ENCODE assay signal across 7 mouse cellular contexts in the genomic region with DNA sequence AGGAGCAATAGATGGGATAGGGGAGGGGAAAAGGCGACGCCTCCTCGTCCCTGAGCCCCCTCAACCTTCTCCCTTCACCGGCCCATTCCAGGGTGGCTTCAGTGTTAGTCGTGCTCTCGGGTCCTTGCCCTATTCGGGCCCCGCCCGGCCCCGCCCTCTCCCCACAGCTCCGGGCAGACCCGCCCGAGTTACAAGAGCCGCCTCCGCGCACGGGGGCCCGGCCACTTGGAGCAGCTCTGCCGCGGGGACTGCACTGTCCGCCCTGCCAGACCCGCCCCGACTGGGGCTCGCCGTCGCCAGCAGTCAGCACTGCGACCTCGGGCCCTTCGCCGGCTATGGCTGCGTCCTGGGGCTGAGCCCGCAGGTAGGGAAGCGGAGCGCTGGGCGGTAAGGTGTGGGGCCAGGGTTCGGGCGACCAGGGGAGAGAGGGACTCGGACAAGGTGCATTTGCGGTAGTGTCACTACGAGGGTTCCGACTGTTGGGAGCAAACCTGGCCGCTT. TPM values are rescaled to one million over a fixed set of nuclear protein-coding genes. Genes with fewer than 3 reads are reported as not detected.
DNase-seq lines count a peak whose midpoint lies in the region; ATAC-seq and TF ChIP-seq lines count a peak whose summit lies in the region.

Ahnak (plus strand) TSS at position 219 of the 501 bp plus-strand sequence.

- no peaks in the 10 kb centered on the region for H3K79me2 ChIP-seq in MEL (ENCODE audit: control insufficient read depth, insufficient read depth, low read length, poor library complexity)

- TF ChIP-seq RAD21 in MEL (IDR thresholded peaks at IDR 0.05; ENCODE audit: low read depth, low read length) = no peak

- DNase-seq in MEL (ENCODE audit: low read depth, low spot score) = peak; percentile 46
- DNase-seq in adrenal gland, postnatal 36 days = peak; percentile 89 to 91
- peak; percentile 96 for DNase-seq in gastrocnemius, adult 2 months
- no peak for DNase-seq in left cerebral cortex, postnatal 25 days (ENCODE audit: low spot score in 2 of 2)
- peak; percentile 70 for DNase-seq in midbrain, embryonic 10.5 days (ENCODE audit: low spot score)

- H3K9me3 ChIP-seq in MEL (replicated peaks; ENCODE audit: insufficient read depth, low read length) = no peaks in the 10 kb centered on the region
- H3K9me3 ChIP-seq in hindbrain, embryonic 15.5 days = no peaks in the 10 kb centered on the region
- H3K9me3 ChIP-seq in midbrain, embryonic 10.5 days (replicated peaks) = no peaks in the 10 kb centered on the region
- H3K9me3 ChIP-seq in stomach, embryonic 16.5 days (replicated peaks; ENCODE audit: control insufficient read depth, low read length) = no peaks in the 10 kb centered on the region

- TF ChIP-seq CTCF in MEL (IDR thresholded peaks at IDR 0.05 in 2 of 3, conservative IDR thresholded peaks at IDR 0.05 in 1 of 3; ENCODE audit: control insufficient read depth in 1 of 3, insufficient read depth in 1 of 3, low read depth in 2 of 3, low read length in 3 of 3, poor library complexity in 1 of 3, severe bottlenecking in 1 of 3) = no peak
- TF ChIP-seq CTCF in gastrocnemius, adult 2 months (IDR thresholded peaks at IDR 0.05) = no peak

- no peaks in the 10 kb centered on the region; a peak in 1 of 4 replicates for H3K27me3 ChIP-seq in MEL (ENCODE audit: control insufficient read depth in 1 of 2, insufficient read depth in 2 of 2, low read length in 2 of 2)
- H3K27me3 ChIP-seq in hindbrain, embryonic 15.5 days = peaks cover 36% of the 10 kb centered on the region
- peaks cover 61% of the 10 kb centered on the region for H3K27me3 ChIP-seq in midbrain, embryonic 10.5 days (ENCODE audit: low read depth, poor library complexity, severe bottlenecking)
- H3K27me3 ChIP-seq in stomach, embryonic 16.5 days (ENCODE audit: control insufficient read depth, insufficient read depth, low read length) = no peaks in the 10 kb centered on the region

- H3K36me3 ChIP-seq in MEL (ENCODE audit: control insufficient read depth in 1 of 2, insufficient read depth in 2 of 2, low read length in 2 of 2) = peaks cover 0 to 6% of the 10 kb centered on the region in 2 experiments; a peak in 2 of 4 replicates
- no peaks in the 10 kb centered on the region for H3K36me3 ChIP-seq in hindbrain, embryonic 15.5 days
- H3K36me3 ChIP-seq in midbrain, embryonic 10.5 days = no peaks in the 10 kb centered on the region
- no peaks in the 10 kb centered on the region for H3K36me3 ChIP-seq in stomach, embryonic 16.5 days (ENCODE audit: control insufficient read depth, insufficient read depth, low read length)

- peak within 1 kb of the TSS; percentile 74 for H3K4me2 ChIP-seq in hindbrain, embryonic 15.5 days
- H3K4me2 ChIP-seq in stomach, embryonic 16.5 days (ENCODE audit: low read depth, low read length) = peak within 1 kb of the TSS; percentile 76

- intact Hi-C loops in gastrocnemius, adult 2 months (cut with DNase I) = no loop called here
- intact Hi-C loops in left cerebral cortex, postnatal 25 days (cut with DNase I) = no loop called here

- peak within 1 kb of the TSS; percentile 55 for H3K9ac ChIP-seq in MEL (ENCODE audit: control insufficient read depth, low read depth, low read length, poor library complexity, severe bottlenecking)
- H3K9ac ChIP-seq in hindbrain, embryonic 15.5 days = peak within 1 kb of the TSS; percentile 34
- peak within 1 kb of the TSS; percentile 97 for H3K9ac ChIP-seq in stomach, embryonic 16.5 days (ENCODE audit: low read length)

- no peak for TF ChIP-seq EP300 in MEL (IDR thresholded peaks at IDR 0.05; ENCODE audit: low read depth in 1 of 2, low read length in 2 of 2)

- peak; percentile 7; the same call in 1 of the 2 replicates for ATAC-seq in hindbrain, embryonic 15.5 days (ENCODE audit: low FRiP score, low read depth)
- peak; percentile 65 for ATAC-seq in stomach, embryonic 16.5 days (ENCODE audit: insufficient read depth, low FRiP score)

- no peak within 1 kb of the TSS for H3K27ac ChIP-seq in MEL (ENCODE audit: control insufficient read depth, low read depth, low read length)
- H3K27ac ChIP-seq in gastrocnemius, adult 2 months = peak within 1 kb of the TSS; percentile 100
- peak within 1 kb of the TSS; percentile 63 for H3K27ac ChIP-seq in hindbrain, embryonic 15.5 days (replicated peaks)
- H3K27ac ChIP-seq in midbrain, embryonic 10.5 days (replicated peaks) = peak within 1 kb of the TSS; percentile 78
- peak within 1 kb of the TSS; percentile 99 for H3K27ac ChIP-seq in stomach, embryonic 16.5 days (ENCODE audit: low read length)

- no peak for TF ChIP-seq POLR2A in MEL (IDR thresholded peaks at IDR 0.05; ENCODE audit: control insufficient read depth in 1 of 2, insufficient read depth in 1 of 2, low read depth in 1 of 2, low read length in 2 of 2, poor library complexity in 1 of 2)

- WGBS in hindbrain, embryonic 15.5 days = under 1% methylated on average over 38 of the region's 42 CpGs
- WGBS in midbrain, embryonic 10.5 days = 0% methylated on average over 42 of the region's 42 CpGs
- WGBS in stomach, embryonic 16.5 days = under 1% methylated on average over 42 of the region's 42 CpGs

- peaks cover 4 to 18% of the 10 kb centered on the region in 2 experiments for H3K4me1 ChIP-seq in MEL (ENCODE audit: control insufficient read depth in 1 of 2, insufficient read depth in 2 of 2, low read length in 2 of 2)
- peaks cover 42% of the 10 kb centered on the region for H3K4me1 ChIP-seq in hindbrain, embryonic 15.5 days (replicated peaks)
- H3K4me1 ChIP-seq in midbrain, embryonic 10.5 days = peaks cover 53% of the 10 kb centered on the region
- peaks cover 68% of the 10 kb centered on the region for H3K4me1 ChIP-seq in stomach, embryonic 16.5 days (ENCODE audit: control insufficient read depth, insufficient read depth, low read length)

- peak within 1 kb of the TSS; percentile 45 to 67 for H3K4me3 ChIP-seq in MEL (ENCODE audit: control insufficient read depth in 1 of 2, insufficient read depth in 1 of 2, low read depth in 2 of 2, low read length in 2 of 2)
- H3K4me3 ChIP-seq in gastrocnemius, adult 2 months = peak within 1 kb of the TSS; percentile 99
- H3K4me3 ChIP-seq in hindbrain, embryonic 15.5 days = peak within 1 kb of the TSS; percentile 49
- H3K4me3 ChIP-seq in midbrain, embryonic 10.5 days = peak within 1 kb of the TSS; percentile 70
- H3K4me3 ChIP-seq in stomach, embryonic 16.5 days (replicated peaks; ENCODE audit: low read length) = peak within 1 kb of the TSS; percentile 87

TF ChIP-seq in MEL, 35 proteins besides CTCF, POLR2A, EP300 and RAD21:
- no peak for TF ChIP-seq MEF2A (IDR thresholded peaks at IDR 0.05; ENCODE audit: extremely low read depth, insufficient replicate concordance, low read depth, low read length, poor library complexity, severe bottlenecking)
- TF ChIP-seq USF1 (IDR thresholded peaks at IDR 0.05; ENCODE audit: low read depth, low read length) = no peak
- no peak for TF ChIP-seq MAFK (IDR thresholded peaks at IDR 0.05; ENCODE audit: borderline replicate concordance, low read depth, low read length)
- no peak for TF ChIP-seq ZNF384 (IDR thresholded peaks at IDR 0.05; ENCODE audit: low read depth, low read length)
- no peak for TF ChIP-seq GATA1 (IDR thresholded peaks at IDR 0.05; ENCODE audit: low read depth, low read length)
- no peak for TF ChIP-seq TAL1 (IDR thresholded peaks at IDR 0.05; ENCODE audit: low read length)
- no peak for TF ChIP-seq NRF1 (IDR thresholded peaks at IDR 0.05; ENCODE audit: insufficient read depth, low read depth, low read length, poor library complexity, severe bottlenecking)
- no peak for TF ChIP-seq CHD2 (IDR thresholded peaks at IDR 0.05; ENCODE audit: low read length)
- TF ChIP-seq UBTF (IDR thresholded peaks at IDR 0.05; ENCODE audit: borderline replicate concordance, insufficient read depth, low read depth, low read length) = no peak
- no peak for TF ChIP-seq MYC (IDR thresholded peaks at IDR 0.05; ENCODE audit: low read depth, low read length)
- no peak for TF ChIP-seq ELF1 (IDR thresholded peaks at IDR 0.05; ENCODE audit: low read depth, low read length)
- TF ChIP-seq E2F4 (IDR thresholded peaks at IDR 0.05; ENCODE audit: borderline replicate concordance, low read depth, low read length) = no peak
- TF ChIP-seq ETS1 (IDR thresholded peaks at IDR 0.05; ENCODE audit: low read depth, low read length) = no peak
- TF ChIP-seq JUND (IDR thresholded peaks at IDR 0.05; ENCODE audit: low read depth, low read length) = no peak
- TF ChIP-seq CHD1 (IDR thresholded peaks at IDR 0.05; ENCODE audit: low read depth, low read length) = no peak
- TF ChIP-seq GABPA (IDR thresholded peaks at IDR 0.05; ENCODE audit: low read depth, low read length) = no peak
- TF ChIP-seq ZC3H11A (IDR thresholded peaks at IDR 0.05; ENCODE audit: low read depth, low read length) = no peak
- TF ChIP-seq USF2 (IDR thresholded peaks at IDR 0.05; ENCODE audit: borderline replicate concordance in 1 of 2, insufficient read depth in 1 of 2, low read depth in 1 of 2, low read length in 2 of 2) = no peak
TF ChIP-seq in MEL: peak in this region for 0.

RNA-seq across cellular contexts. Expression of gene Ahnak, which starts in this region (rescaled TPM):
- total RNA-seq in MEL (2012; rRNA removed) = 1.2 and 1.3 TPM in 2 replicates
- 1 to 10 TPM in 1 of 2 experiments, not detected in 1; 2.2 TPM for polyA plus RNA-seq in MEL (2012; ENCODE audit: insufficient read depth in 1 of 2, insufficient read length in 2 of 2, low read depth in 1 of 2, low replicate concordance in 2 of 2, missing spikeins in 1 of 2)
- 100 to 1,000 TPM; 114 to 197 TPM for total RNA-seq in adrenal gland, postnatal 36 days (2021)
- 100 to 1,000 TPM; 212 to 217 TPM for total RNA-seq in gastrocnemius, adult 2 months (2021)
- 4.6 TPM in 2 replicates for polyA plus RNA-seq in hindbrain, embryonic 15.5 days (2015; fragmentation: Nextera tagmentation; extraction: Ambion mirVana)
- total RNA-seq in left cerebral cortex, postnatal 25 days (2021) = 10 to 100 TPM; 20.2 to 21.0 TPM
- 6.6 and 8.8 TPM in 2 replicates for polyA plus RNA-seq in midbrain, embryonic 10.5 days (2016; fragmentation: Nextera tagmentation; extraction: Ambion mirVana)
- 46.4 and 48.3 TPM in 2 replicates for polyA plus RNA-seq in stomach, embryonic 16.5 days (2015; fragmentation: Nextera tagmentation; extraction: Ambion mirVana)

Comparison
In these comparisons a context has a peak if more than half of its experiments do, and no peak if none do; other contexts are left out.
1. DNase-seq: peak in MEL (single experiment), adrenal gland, postnatal 36 days (2 of 2), gastrocnemius, adult 2 months (single experiment) and midbrain, embryonic 10.5 days (single experiment); none in left cerebral cortex, postnatal 25 days (0 of 2).
2. H3K4me3 ChIP-seq: peak in every context shown above with its lines; median percentile 99 in gastrocnemius, adult 2 months; 87 in stomach, embryonic 16.5 days; 70 in midbrain, embryonic 10.5 days; 56 in MEL; 49 in hindbrain, embryonic 15.5 days.
3. H3K9ac ChIP-seq: peak in every context shown above with its lines; median percentile 97 in stomach, embryonic 16.5 days; 55 in MEL; 34 in hindbrain, embryonic 15.5 days.